Mouse (Mus musculus) naive thymus-derived CD4-positive, alpha-beta T cell, adult 2 months (primary cell): ENCODE data around the gene Casp2.

Source experiments
- DNase-seq: peaks from one replicate; pipeline ENCODE4 v3.0.0-alpha.2; 2011; ENCODE audit warnings: low read depth

The Casp2 gene

DNA sequence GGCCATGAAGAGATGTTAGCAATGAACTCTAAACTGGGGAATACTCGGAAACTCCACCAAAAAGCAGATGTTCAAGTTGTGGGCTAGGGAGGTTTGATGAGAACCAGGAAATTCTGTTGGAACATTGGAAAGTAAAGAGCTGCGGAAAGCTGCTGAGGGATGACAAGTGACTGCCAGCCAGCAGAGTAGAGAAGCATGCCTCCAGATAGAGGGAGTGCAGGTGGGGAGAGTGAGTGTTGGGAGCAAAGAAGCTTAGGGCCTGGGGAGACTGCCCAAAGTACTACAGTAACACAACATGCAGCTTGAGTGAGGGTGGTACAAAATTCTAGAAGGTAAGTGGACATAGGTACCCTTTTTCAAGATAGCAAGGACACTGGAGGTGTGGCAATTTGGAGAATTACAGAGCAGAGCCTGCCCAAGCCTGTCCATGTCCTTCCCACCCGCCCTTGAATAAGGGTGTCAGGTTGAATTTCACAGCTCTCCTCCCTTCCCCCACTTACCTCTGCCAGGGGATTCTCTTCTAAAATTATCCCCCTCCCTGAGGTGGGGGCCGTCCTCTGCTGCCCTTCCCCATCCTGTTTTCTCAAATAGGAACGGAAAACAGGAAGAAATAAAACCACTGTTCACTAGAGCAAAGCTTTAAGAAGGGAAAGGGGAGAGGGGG lies 18.2 kb downstream of the Casp2 start:
- no peak for DNase-seq

DNA sequence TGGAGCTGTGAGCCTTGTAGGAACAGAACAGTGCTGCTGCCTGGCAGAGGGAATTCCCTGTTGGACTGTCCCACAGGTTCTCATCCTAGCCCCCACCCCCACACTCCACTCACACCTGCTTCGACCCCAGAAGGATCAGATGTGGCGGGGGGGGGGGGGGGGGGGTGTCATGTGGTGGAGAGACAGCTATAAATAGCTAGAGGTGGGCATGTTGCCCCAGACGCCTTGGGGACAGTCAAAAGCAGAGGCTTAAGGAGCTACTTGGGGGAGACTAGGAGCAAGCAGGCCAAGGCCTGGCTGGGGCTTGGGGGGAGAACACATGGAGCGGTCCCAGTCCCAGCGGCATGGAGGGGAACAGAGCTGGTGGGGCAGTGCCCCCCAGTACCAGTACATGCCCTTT lies 21.7 kb downstream of the Casp2 start, which contains the start of gene Clcn1:
Gene Clcn1 (plus strand): TSS at position 238 of the 400 bp plus-strand sequence.
- DNase-seq = no peak

DNA sequence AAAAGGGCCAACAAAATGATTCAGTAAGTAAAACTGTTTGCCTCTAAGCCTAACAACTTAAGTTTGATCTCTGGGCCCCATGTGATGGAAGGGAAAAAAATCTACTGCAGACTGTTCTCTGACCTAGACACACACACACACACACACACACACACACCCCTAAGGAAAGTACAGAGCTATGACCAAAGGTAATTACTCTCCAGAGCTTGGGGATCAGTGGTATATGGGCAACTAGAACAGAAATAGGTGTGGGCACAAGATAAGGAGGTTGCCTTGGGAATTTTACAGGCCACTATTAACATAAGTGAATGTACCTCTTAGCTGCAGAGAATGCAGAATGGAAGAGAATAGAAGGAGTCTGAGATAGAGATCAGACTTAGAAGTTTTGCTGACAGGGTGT lies 22.8 kb downstream of the Casp2 start:
- no peak for DNase-seq

DNA sequence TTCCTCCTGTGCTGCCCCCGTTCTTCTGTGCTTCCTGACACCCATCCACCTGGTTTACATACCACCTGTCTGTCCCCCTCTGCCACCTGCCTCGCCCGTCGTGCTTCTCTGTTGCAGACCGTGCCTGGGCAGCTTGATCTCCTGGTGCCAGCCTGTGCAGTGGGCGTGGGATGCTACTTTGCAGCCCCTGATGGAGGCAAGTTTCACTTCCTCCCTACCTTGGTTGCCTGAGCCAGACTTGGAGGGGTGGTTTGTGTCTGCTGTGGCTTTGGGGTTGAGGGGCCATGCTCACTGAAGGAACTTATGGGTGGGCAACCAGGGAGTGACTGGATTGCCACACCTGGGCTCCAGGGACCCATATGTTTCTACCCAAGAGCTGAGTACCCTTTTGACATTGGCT lies 28.5 kb downstream of the Casp2 start:
- DNase-seq = no peak

GRCm38 (mm10) chr6:42295549-42296094 lies 30.8 kb downstream of the Casp2 start:
- DNase-seq = no peak

DNA sequence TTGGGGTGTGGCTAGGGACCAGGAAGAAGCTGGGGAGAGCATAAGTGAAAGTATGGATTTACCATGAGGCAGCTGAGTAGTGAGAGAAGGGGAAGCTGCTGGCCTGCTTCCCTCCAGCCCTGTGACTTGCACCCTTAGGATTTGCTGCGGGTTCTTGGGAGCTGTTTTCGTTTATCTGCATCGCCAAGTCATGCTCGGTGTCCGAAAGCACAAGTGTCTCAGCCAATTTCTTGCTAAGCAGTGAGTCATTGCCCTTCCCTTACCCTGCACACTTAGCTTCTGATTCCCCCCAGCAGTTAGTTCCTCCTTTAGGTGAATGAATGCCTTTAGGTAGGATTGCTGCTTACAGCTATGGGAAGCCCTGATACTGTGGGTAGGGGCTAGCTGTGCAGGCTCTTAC lies 34.6 kb downstream of the Casp2 start:
- no peak for DNase-seq

GRCm38 (mm10) chr6:42309816-42310378 lies 45.1 kb downstream of the Casp2 start:
- DNase-seq = no peak

DNA sequence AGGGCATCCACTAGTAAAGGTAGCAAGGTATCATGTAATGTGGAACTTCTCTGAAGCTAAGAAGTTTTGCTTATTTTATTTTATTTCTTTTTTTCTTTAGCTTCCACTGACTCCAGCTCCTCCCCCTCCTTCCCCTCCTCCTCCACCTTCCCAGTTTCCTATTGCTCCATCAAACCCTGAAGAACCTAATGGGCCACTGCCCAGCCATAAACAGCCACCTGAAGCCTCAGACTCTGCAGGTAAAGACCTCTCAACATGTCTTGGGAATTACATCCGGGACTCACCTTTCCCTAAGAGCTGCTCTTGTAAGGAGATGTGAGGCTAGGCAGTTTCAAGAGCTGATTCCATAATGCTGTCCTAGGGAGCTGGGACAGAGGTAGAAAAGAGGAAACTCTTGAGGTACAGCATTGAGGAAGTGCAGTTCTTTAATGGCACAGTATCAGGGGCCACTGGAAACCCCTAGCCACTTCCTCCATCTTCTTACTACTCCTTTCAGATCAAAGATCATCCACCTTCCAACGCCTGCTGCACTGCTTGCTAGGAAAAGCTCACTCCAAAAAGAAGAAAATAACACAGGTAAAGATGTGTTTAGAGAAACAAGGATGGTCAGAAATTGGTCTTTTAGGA lies 45.8 kb downstream of the Casp2 start:
- no peak for DNase-seq

GRCm38 (mm10) chr6:42318293-42318692 lies 53.5 kb downstream of the Casp2 start:
- no peak for DNase-seq

GRCm38 (mm10) chr6:42323371-42324066 lies 58.7 kb downstream of the Casp2 start:
- no peak for DNase-seq

- no peak for DNase-seq
Observed at GRCm38 (mm10) chr6:42324067-42324481, 59.3 kb downstream of the Casp2 start.

DNA sequence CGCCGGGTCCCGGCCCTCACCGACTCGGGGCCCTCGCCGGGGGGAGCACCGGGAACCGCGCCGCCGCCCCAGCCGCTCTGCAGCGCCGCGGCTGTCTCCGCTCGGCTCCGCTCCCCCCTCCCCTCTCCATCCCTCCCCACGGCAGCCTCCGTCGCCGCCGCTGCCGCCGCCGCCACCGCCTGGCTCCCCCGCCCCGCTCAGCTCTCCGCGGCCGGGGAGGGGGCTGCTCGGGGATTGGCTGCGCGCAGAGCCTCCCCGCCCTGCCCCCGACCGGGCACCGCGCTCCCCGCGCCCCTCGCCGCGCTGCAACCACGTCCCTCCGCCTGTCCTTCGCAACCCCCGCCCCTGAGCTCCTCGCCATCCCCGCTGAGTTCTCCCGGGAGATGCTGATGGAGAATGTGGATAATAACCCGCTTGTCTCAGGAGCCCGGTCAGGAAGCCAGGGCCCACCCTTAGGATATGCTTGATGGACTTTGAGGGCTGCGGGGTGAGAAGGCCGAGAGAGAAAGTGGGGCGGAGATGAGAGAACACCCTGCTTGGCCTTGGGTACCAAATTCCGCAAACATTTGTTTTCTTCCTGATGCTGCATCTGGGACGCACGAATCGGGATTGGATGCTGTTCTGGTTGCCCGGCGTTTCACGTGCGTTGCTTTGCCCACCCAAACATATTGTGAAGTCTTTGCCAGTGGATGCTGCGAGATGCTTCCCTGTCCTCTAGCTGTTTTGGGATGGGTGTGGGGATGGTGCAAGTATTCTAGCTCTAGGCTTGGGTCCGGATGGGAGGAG lies 59.9 kb downstream of the Casp2 start, which contains the start of gene Fam131b:
Gene Fam131b (minus strand): TSS at position 162 of the 786 bp plus-strand sequence.
- peak; percentile 62 for DNase-seq

DNA sequence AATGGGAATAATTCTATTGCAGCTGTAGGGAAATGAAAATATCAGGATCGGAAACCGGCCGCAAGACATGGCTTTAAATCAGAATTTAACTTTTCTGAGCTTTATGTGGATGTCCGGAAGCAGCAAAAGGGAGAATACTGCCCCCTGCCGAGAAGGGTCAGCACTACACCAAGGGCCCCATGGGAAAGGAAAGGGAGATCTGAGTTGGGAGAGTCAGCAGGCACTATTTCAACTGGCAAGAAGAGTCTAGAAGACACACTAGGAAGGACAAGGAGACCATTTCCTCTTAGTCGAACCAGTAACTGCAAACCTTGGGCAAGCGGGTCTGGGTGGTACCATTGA lies 60.5 kb downstream of the Casp2 start:
- DNase-seq = peak; percentile 88

DNA sequence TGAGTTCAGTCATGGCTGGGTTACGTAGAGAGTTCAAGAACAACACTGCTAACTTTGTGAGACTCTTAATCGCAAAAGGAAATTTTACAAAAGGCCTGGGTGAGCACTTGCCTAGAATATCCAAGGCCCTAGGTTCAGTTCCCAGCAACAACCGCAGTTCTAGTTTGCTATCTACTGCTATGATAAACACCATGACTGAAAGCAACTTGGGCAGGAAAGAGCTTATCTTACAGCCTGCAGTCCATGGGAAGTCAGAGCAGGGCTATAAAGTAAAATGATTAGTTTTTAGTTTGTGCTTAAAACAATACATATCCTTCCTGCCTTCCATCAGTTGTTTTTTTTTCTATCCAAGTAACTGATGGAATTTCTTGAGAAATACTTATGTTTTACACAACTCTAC lies 61.7 kb downstream of the Casp2 start:
- DNase-seq = no peak

GRCm38 (mm10) chr6:42328757-42329156 lies 64.0 kb downstream of the Casp2 start:
- DNase-seq = no peak

GRCm38 (mm10) chr6:42330216-42330615 lies 65.4 kb downstream of the Casp2 start:
- no peak for DNase-seq

GRCm38 (mm10) chr6:42330946-42331345 lies 66.2 kb downstream of the Casp2 start:
- DNase-seq = no peak
